ENCODE assay signal across 23 mouse cellular contexts in genomic region chr16:39230439-39230838, GRCm38 (mm10).
DNase-seq lines count a peak whose midpoint lies in the region; ATAC-seq lines count a peak whose summit lies in the region.
"Had no signal": no experiment of that assay in that cellular context is flagged by ENCODE, and none has a peak within 500 bp of the region (broad histone marks: within the 10 kb centered on the region; RNA-seq: fewer than 3 reads in every experiment).

No protein-coding gene starts in this region.

- no peak overlapping the region for H3K4me2 ChIP-seq in midbrain, embryonic 11.5 days
- no peak overlapping the region for H3K4me2 ChIP-seq in neural tube, embryonic 13.5 days
- H3K4me2 ChIP-seq: heart, embryonic 12.5 days; intestine, embryonic 15.5 days; limb, embryonic 12.5 days; liver, embryonic 12.5 days had no signal

- DNase-seq in cerebellum, postnatal 10 days, result peak; percentile 26 to 49
- no peak for DNase-seq in cerebellum, adult 9-10 months
- peak; percentile 27 for DNase-seq in left cerebral cortex, postnatal 4 days
- no peak for DNase-seq in left cerebral cortex, adult 11 months (ENCODE audit: low spot score)
- no peak for DNase-seq in midbrain, embryonic 11.5 days (ENCODE audit: low spot score, missing footprints)
- no peak for DNase-seq in spleen, postnatal 36 days (ENCODE audit: low spot score in 2 of 2)
- DNase-seq in natural killer cell, adult 2 months (ENCODE audit: low spot score in 2 of 2), result no peak
- DNase-seq: adrenal gland, postnatal 25 days; cerebellum, adult 11-12 months; gastrocnemius, adult 2 months; heart, postnatal 14 days; kidney, adult 9 months; kidney, postnatal 25 days; lung, adult 2 months; right cerebral cortex, adult 18-20 months; thymus, postnatal 4 days had no signal

- no peak overlapping the region for H3K9ac ChIP-seq in midbrain, embryonic 11.5 days (ENCODE audit: low read length)
- H3K9ac ChIP-seq in neural tube, embryonic 13.5 days, result no peak overlapping the region
- H3K9ac ChIP-seq: heart, embryonic 12.5 days; intestine, embryonic 15.5 days; limb, embryonic 12.5 days; liver, embryonic 12.5 days had no signal

- 25% methylated on average over 3 of the region's 3 CpGs for WGBS in midbrain, embryonic 11.5 days
- WGBS in neural tube, embryonic 13.5 days, result 21% methylated on average over 3 of the region's 3 CpGs

- ATAC-seq in midbrain, embryonic 11.5 days (ENCODE audit: low FRiP score), result peak; percentile 62; the same call in 1 of the 2 replicates
- ATAC-seq in neural tube, embryonic 13.5 days (ENCODE audit: low read depth), result peak; percentile 48
- ATAC-seq: intestine, embryonic 15.5 days; liver, embryonic 12.5 days had no signal

- H3K4me1 ChIP-seq in midbrain, embryonic 11.5 days (ENCODE audit: control insufficient read depth, insufficient read depth, low read length), result peaks cover 3% of the 10 kb centered on the region
- peaks cover 18% of the 10 kb centered on the region for H3K4me1 ChIP-seq in neural tube, embryonic 13.5 days (replicated peaks)
- H3K4me1 ChIP-seq: heart, embryonic 12.5 days; intestine, embryonic 15.5 days; limb, embryonic 12.5 days; liver, embryonic 12.5 days; megakaryocyte, embryonic 14.5 days had no signal

- intact Hi-C loops in left cerebral cortex, postnatal 4 days (cut with DNase I), result no loop called here

- no peaks in the 10 kb centered on the region for H3K27me3 ChIP-seq in midbrain, embryonic 11.5 days (ENCODE audit: control insufficient read depth, insufficient read depth, low read length)
- no peaks in the 10 kb centered on the region for H3K27me3 ChIP-seq in neural tube, embryonic 13.5 days
- H3K27me3 ChIP-seq: heart, embryonic 12.5 days; intestine, embryonic 15.5 days; limb, embryonic 12.5 days; liver, embryonic 12.5 days; megakaryocyte, embryonic 14.5 days had no signal

- H3K27ac ChIP-seq in midbrain, embryonic 11.5 days (ENCODE audit: low read depth, low read length), result no peak overlapping the region
- peak overlapping the region; percentile 0; the same call in 1 of the 2 replicates for H3K27ac ChIP-seq in neural tube, embryonic 13.5 days (replicated peaks)
- H3K27ac ChIP-seq: embryonic facial prominence, embryonic 10.5 days; gastrocnemius, adult 2 months; intestine, embryonic 15.5 days; limb, embryonic 12.5 days; liver, embryonic 12.5 days had no signal

- no peak overlapping the region for H3K4me3 ChIP-seq in midbrain, embryonic 11.5 days (ENCODE audit: low read depth, low read length)
- no peak overlapping the region for H3K4me3 ChIP-seq in neural tube, embryonic 13.5 days
- H3K4me3 ChIP-seq: embryonic facial prominence, embryonic 10.5 days; gastrocnemius, adult 2 months; heart, embryonic 12.5 days; intestine, embryonic 15.5 days; limb, embryonic 12.5 days; liver, embryonic 12.5 days; megakaryocyte, embryonic 14.5 days had no signal

- no peaks in the 10 kb centered on the region for H3K36me3 ChIP-seq in midbrain, embryonic 11.5 days (ENCODE audit: control insufficient read depth, insufficient read depth, low read length)
- H3K36me3 ChIP-seq in neural tube, embryonic 13.5 days, result no peaks in the 10 kb centered on the region
- H3K36me3 ChIP-seq: embryonic facial prominence, embryonic 10.5 days; heart, embryonic 12.5 days; intestine, embryonic 15.5 days; limb, embryonic 12.5 days; liver, embryonic 12.5 days had no signal

- H3K9me3 ChIP-seq in midbrain, embryonic 11.5 days (ENCODE audit: control insufficient read depth, low read length), result no peaks in the 10 kb centered on the region; the same call in 1 of the 2 replicates
- H3K9me3 ChIP-seq in neural tube, embryonic 13.5 days, result peaks cover 2% of the 10 kb centered on the region; the same call in 1 of the 2 replicates
- H3K9me3 ChIP-seq: embryonic facial prominence, embryonic 10.5 days; heart, embryonic 12.5 days; intestine, embryonic 15.5 days; limb, embryonic 12.5 days; liver, embryonic 12.5 days had no signal

Comparison
In these comparisons a context has a peak if more than half of its experiments do, and no peak if none do; other contexts are left out.
1. DNase-seq: peak in cerebellum, postnatal 10 days (2 of 2) and left cerebral cortex, postnatal 4 days (single experiment); none in cerebellum, adult 9-10 months (single experiment), left cerebral cortex, adult 11 months (single experiment), midbrain, embryonic 11.5 days (single experiment), spleen, postnatal 36 days (0 of 2) and natural killer cell, adult 2 months (0 of 2).